8 mouse cellular contexts compared by ENCODE assay signal in genomic region chr5:74974061-74974581, GRCm38 (mm10).
A peak's percentile ranks its signal among the peaks of the same experiment; 100 is the strongest.
DNase-seq lines count a peak whose midpoint lies in the region; ATAC-seq and TF ChIP-seq lines count a peak whose summit lies in the region.

No protein-coding gene starts in this region.

- peak overlapping the region; percentile 45 for H3K9ac ChIP-seq in heart, embryonic 16.5 days (ENCODE audit: low read length)
- H3K9ac ChIP-seq in limb, embryonic 13.5 days, result peak overlapping the region; percentile 40; the same call in 1 of the 2 replicates
- peak overlapping the region; percentile 17; the same call in 1 of the 2 replicates for H3K9ac ChIP-seq in neural tube, embryonic 13.5 days

- no peaks in the 10 kb centered on the region for H3K27me3 ChIP-seq in spleen, adult 2 months (ENCODE audit: control insufficient read depth, insufficient read depth, low read length)
- no peaks in the 10 kb centered on the region; the same call in 1 of the 2 replicates for H3K27me3 ChIP-seq in heart, embryonic 16.5 days (ENCODE audit: control insufficient read depth, insufficient read depth, low read length)
- H3K27me3 ChIP-seq in limb, embryonic 13.5 days, result no peaks in the 10 kb centered on the region
- peaks cover 64% of the 10 kb centered on the region for H3K27me3 ChIP-seq in neural tube, embryonic 13.5 days

- no peaks in the 10 kb centered on the region for H3K9me3 ChIP-seq in heart, embryonic 16.5 days (replicated peaks; ENCODE audit: control insufficient read depth, low read length)
- no peaks in the 10 kb centered on the region for H3K9me3 ChIP-seq in limb, embryonic 13.5 days
- H3K9me3 ChIP-seq in neural tube, embryonic 13.5 days, result no peaks in the 10 kb centered on the region

- no peaks in the 10 kb centered on the region for H3K4me1 ChIP-seq in spleen, adult 2 months (ENCODE audit: control insufficient read depth, insufficient read depth, insufficient read length)
- H3K4me1 ChIP-seq in heart, embryonic 16.5 days (ENCODE audit: control insufficient read depth, insufficient read depth, low read length), result peaks cover 18% of the 10 kb centered on the region
- H3K4me1 ChIP-seq in limb, embryonic 13.5 days, result peaks cover 26% of the 10 kb centered on the region
- H3K4me1 ChIP-seq in neural tube, embryonic 13.5 days (replicated peaks), result peaks cover 13% of the 10 kb centered on the region

- TF ChIP-seq CTCF in spleen, adult 2 months (IDR thresholded peaks at IDR 0.05; ENCODE audit: extremely low read depth, insufficient read depth, insufficient read length, insufficient replicate concordance), result no peak

- no peak for TF ChIP-seq POLR2A in spleen, adult 2 months (IDR thresholded peaks at IDR 0.05; ENCODE audit: low read depth, low read length)

- 91% methylated on average over 22 of the region's 22 CpGs for WGBS in spleen, adult 2 months
- 63% methylated on average over 22 of the region's 22 CpGs for WGBS in heart, embryonic 16.5 days
- WGBS in limb, embryonic 13.5 days, result 43% methylated on average over 22 of the region's 22 CpGs
- 48% methylated on average over 22 of the region's 22 CpGs for WGBS in neural tube, embryonic 13.5 days

- H3K4me3 ChIP-seq in spleen, adult 2 months (ENCODE audit: extremely low read depth, insufficient read depth, insufficient read length), result no peak overlapping the region
- no peak overlapping the region for H3K4me3 ChIP-seq in heart, embryonic 16.5 days (ENCODE audit: low read length)
- H3K4me3 ChIP-seq in limb, embryonic 13.5 days, result no peak overlapping the region
- no peak overlapping the region for H3K4me3 ChIP-seq in neural tube, embryonic 13.5 days

- H3K4me2 ChIP-seq in heart, embryonic 16.5 days (ENCODE audit: low read depth, low read length), result no peak overlapping the region
- peak overlapping the region; percentile 30; the same call in 1 of the 2 replicates for H3K4me2 ChIP-seq in limb, embryonic 13.5 days (replicated peaks)
- H3K4me2 ChIP-seq in neural tube, embryonic 13.5 days, result no peak overlapping the region

- ATAC-seq in heart, embryonic 16.5 days (replicated peaks; ENCODE audit: extremely low read depth, insufficient read depth, low FRiP score), result no peak
- ATAC-seq in limb, embryonic 13.5 days (ENCODE audit: low FRiP score, low read depth), result peak; percentile 45; the same call in 1 of the 2 replicates
- ATAC-seq in neural tube, embryonic 13.5 days (ENCODE audit: low read depth), result no peak
- no peak for ATAC-seq in erythroid progenitor cell, adult 5-6 weeks (replicated peaks; ENCODE audit: low FRiP score, poor library complexity, severe bottlenecking)

- peak overlapping the region; percentile 59; the same call in 1 of the 2 replicates for H3K27ac ChIP-seq in spleen, adult 2 months (ENCODE audit: insufficient read depth, low read length)
- peak overlapping the region; percentile 81 for H3K27ac ChIP-seq in heart, embryonic 16.5 days (ENCODE audit: low read length)
- peak overlapping the region; percentile 79 for H3K27ac ChIP-seq in limb, embryonic 13.5 days
- no peak overlapping the region for H3K27ac ChIP-seq in neural tube, embryonic 13.5 days (replicated peaks)

- peak in 1 of 2 experiments; percentile 4 for DNase-seq in spleen, adult 2 months (ENCODE audit: low read depth in 1 of 2, low spot score in 2 of 2)
- DNase-seq in spleen, adult 12 weeks (ENCODE audit: low spot score), result no peak
- DNase-seq in frontal cortex, adult 2 months (ENCODE audit: extremely low spot score in 1 of 2, low spot score in 1 of 2), result no peak
- DNase-seq in right cerebral cortex, postnatal 10 days (ENCODE audit: low spot score in 2 of 2), result no peak

- no peaks in the 10 kb centered on the region for H3K36me3 ChIP-seq in spleen, adult 2 months (ENCODE audit: control insufficient read depth, insufficient read depth, low read length)
- no peaks in the 10 kb centered on the region for H3K36me3 ChIP-seq in heart, embryonic 16.5 days (ENCODE audit: control insufficient read depth, insufficient read depth)
- no peaks in the 10 kb centered on the region for H3K36me3 ChIP-seq in limb, embryonic 13.5 days
- H3K36me3 ChIP-seq in neural tube, embryonic 13.5 days, result no peaks in the 10 kb centered on the region
